Mouse (Mus musculus) hindbrain, postnatal 0 days (tissue): ENCODE measurements at regions not wholly inside any gene's neighbourhood (a gene's known extent, or its start where the extent isn't known, plus 50 kb on each side); places are given as distances from the start of the nearest gene placed in this dataset.

ENCODE experiments used
- ATAC-seq: fragments of 200-750 bp; cut with Nextera tagmentation; 2 replicates; pipeline ENCODE4 v1.8.0; 2017; ENCODE audit warnings: mild to moderate bottlenecking, moderate TSS enrichment, moderate library complexity
- DNase-seq: peaks from one replicate; pipeline ENCODE4 v3.0.0-alpha.2; 2015; ENCODE audit warnings: low spot score
- H3K27ac ChIP-seq: fragments of 300-500 bp; sonication (generic); 2 replicates; pipeline ENCODE4 v1.5.1; 2014; ENCODE audit warnings: mild to moderate bottlenecking
- H3K27me3 ChIP-seq: fragments of 300-500 bp; sonication (generic); 2 replicates; pipeline ENCODE4 v1.6.1; 2014; ENCODE audit warnings: low read length, mixed read lengths; ENCODE audit not compliant: insufficient read depth
- H3K36me3 ChIP-seq: fragments of 300-500 bp; sonication (generic); 2 replicates; pipeline ENCODE4 v1.6.1; 2014; ENCODE audit warnings: low read length, mixed read lengths; ENCODE audit not compliant: insufficient read depth
- H3K4me1 ChIP-seq: fragments of 300-500 bp; sonication (generic); 2 replicates; pipeline ENCODE4 v1.6.1; 2014; ENCODE audit warnings: antibody characterized with exemption, low read length, mixed read lengths; ENCODE audit not compliant: insufficient read depth
- H3K4me2 ChIP-seq: fragments of 300-500 bp; sonication (generic); 2 replicates; pipeline ENCODE4 v1.6.1; 2014; ENCODE audit warnings: low read depth, mild to moderate bottlenecking, low read length, moderate library complexity, mixed read lengths
- H3K4me3 ChIP-seq: fragments of 300-500 bp; sonication (generic); 2 replicates; pipeline ENCODE4 v1.5.1; 2014; ENCODE audit warnings: low read length
- H3K9ac ChIP-seq: fragments of 300-500 bp; sonication (generic); replicated peaks from 2 replicates; pipeline ENCODE4 v1.6.1; 2014; ENCODE audit warnings: mild to moderate bottlenecking, low read length, moderate library complexity, mixed read lengths
- H3K9me3 ChIP-seq: fragments of 300-500 bp; sonication (generic); 2 replicates; pipeline ENCODE4 v1.6.1; 2016; ENCODE audit warnings: low read length, mixed read lengths
- CTCF ChIP-seq: IDR thresholded peaks from 2 replicates; pipeline ENCODE4 v1.5.1; 2016; ENCODE audit warnings: antibody characterized with exemption, control low read depth, low read depth
- WGBS: fragments of 180-500 bp; shearing (Covaris S2); extraction: QIAGEN DNeasy Blood & Tissue Kit; methylation state at CpG from one replicate; pipeline ENCODE4 v1.1.7; 2014; 5-methylcytosine and 5-hydroxymethylcytosine counted together

DNA sequence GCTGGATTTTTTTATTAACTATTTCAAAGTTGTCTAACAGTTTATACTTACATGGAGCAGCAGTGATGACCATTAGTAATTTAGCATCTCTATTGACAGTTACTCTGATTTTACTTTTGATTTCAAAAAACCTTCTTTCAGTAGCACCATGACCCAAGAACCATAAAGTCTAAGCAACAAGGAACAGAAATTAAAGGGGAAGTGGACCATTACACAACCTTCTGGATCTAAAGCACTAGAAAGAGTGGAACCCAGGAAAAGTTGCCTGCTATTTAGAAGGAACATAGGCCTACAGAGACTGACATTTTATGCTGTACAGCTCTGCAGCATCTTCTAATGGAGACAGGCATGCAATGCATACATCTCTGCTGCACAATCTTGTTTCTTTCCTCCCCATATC is 56.0 kb upstream of the Il15 start:
- H3K4me2 ChIP-seq: no peak overlapping the region

GRCm38 (mm10) chr8:82454056-82454455 is 51.0 kb upstream of the Il15 start:
- 75% methylated on average over 4 of the region's 4 CpGs for WGBS
- no peaks in the 10 kb centered on the region for H3K36me3 ChIP-seq
- H3K4me3 ChIP-seq: no peak overlapping the region
- no peak for DNase-seq
- no peak overlapping the region for H3K27ac ChIP-seq
- no peaks in the 10 kb centered on the region for H3K9me3 ChIP-seq
- ATAC-seq: no peak
- no peaks in the 10 kb centered on the region for H3K4me1 ChIP-seq
- no peak overlapping the region for H3K9ac ChIP-seq
- H3K27me3 ChIP-seq: no peaks in the 10 kb centered on the region
- no peak overlapping the region for H3K4me2 ChIP-seq
- no peak for TF ChIP-seq CTCF

More for the DNA sequence above, 56.0 kb upstream of the Il15 start:
- Histone ChIP-seq H3K9me3 (no peaks in the 10 kb centered on the region), H3K27me3 (no peaks in the 10 kb centered on the region), H3K4me1 (no peaks in the 10 kb centered on the region), H3K4me3 (no peak overlapping the region), H3K9ac (no peak overlapping the region), H3K27ac (no peak overlapping the region), H3K36me3 (no peaks in the 10 kb centered on the region)
- ATAC-seq (no peak), DNase-seq (no peak)
- TF ChIP-seq CTCF: no peak
